Mouse (Mus musculus): ENCODE data around the gene Shisa9. TPM values are rescaled to one million over a fixed set of nuclear protein-coding genes. Genes with fewer than 3 reads are reported as not detected.
"Not testable (repeated sequence)": the region's sequence is repeated elsewhere in the genome, so short reads cannot be mapped to it uniquely, and the experiment has no call there.

The Shisa9 gene
- total RNA-seq (2014; rRNA removed) (0.13 and 0.74 TPM in 2 replicates), polyA plus RNA-seq (2012; rRNA removed) (0.10 and 0.12 TPM in 2 replicates)

DNA sequence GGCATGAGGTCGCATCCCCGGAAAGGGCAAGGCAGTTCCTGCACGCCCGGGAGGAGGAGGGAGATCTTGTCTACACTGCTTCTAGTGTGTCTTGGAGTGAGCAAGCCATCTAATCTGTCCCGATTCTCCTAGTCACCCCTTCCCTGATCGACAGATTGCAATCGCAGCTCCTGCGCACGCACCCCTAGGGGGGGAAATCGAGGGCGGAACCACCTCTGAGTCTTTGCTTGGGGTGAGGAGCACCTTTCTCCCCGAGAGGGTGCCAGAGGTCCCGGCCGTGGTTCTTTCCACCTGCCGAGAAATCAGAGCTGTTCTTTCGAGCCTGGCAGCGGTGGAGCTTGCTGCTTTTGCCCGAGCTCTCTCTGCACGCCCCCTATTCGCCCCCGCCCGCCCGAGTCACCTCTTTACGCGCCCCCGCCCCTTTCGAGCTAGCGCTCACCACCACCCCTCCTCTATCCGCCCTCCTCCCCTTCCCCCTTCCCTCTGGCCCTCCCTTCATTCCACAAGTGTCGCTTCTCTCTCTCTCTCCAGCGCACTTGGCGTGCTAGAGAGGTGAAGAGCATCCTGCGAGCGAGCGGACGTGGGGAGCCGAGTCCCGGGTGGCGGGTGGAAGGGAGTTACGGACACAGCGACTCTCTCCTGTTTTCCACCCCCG is at the start of gene Shisa9:
Shisa9 (plus strand) TSS at position 498 of the 655 bp plus-strand sequence.
- Histone ChIP-seq H3K9ac (ENCODE audit: low read depth, low read length) (peak within 1 kb of the TSS; percentile 66), H3K27ac (replicated peaks; ENCODE audit: insufficient read depth, low read depth, low read length) (no peak within 1 kb of the TSS), H3K4me1 (ENCODE audit: control insufficient read depth, insufficient read depth, low read length) (no peaks in the 10 kb centered on the region), H3K4me3 (ENCODE audit: insufficient read depth, low read depth, low read length) (peak within 1 kb of the TSS; percentile 66), H3K27me3 (ENCODE audit: control insufficient read depth, insufficient read depth, low read length) (peaks cover 10% of the 10 kb centered on the region; the same call in 1 of the 2 replicates), H3K36me3 (ENCODE audit: control insufficient read depth, insufficient read depth, low read length) (no peaks in the 10 kb centered on the region), H3K79me2 (ENCODE audit: control insufficient read depth, insufficient read depth, low read length) (no peaks in the 10 kb centered on the region)
- TF ChIP-seq POLR2A (IDR thresholded peaks at IDR 0.05; ENCODE audit: extremely low read depth, insufficient read depth, low read length): no peak
- TF ChIP-seq CTCF (IDR thresholded peaks at IDR 0.05; ENCODE audit: low read depth, low read length): no peak
- 2% methylated on average over 42 of the region's 42 CpGs for WGBS
- no peak for DNase-seq (ENCODE audit: extremely low read depth, low read depth, low spot score)

- H3K9ac ChIP-seq (ENCODE audit: low read depth, low read length): no peak overlapping the region
- no peaks in the 10 kb centered on the region for H3K4me1 ChIP-seq (ENCODE audit: control insufficient read depth, insufficient read depth, low read length)
- no peak overlapping the region for H3K27ac ChIP-seq (replicated peaks; ENCODE audit: insufficient read depth, low read depth, low read length)
- no peaks in the 10 kb centered on the region for H3K36me3 ChIP-seq (ENCODE audit: control insufficient read depth, insufficient read depth, low read length)
- no peaks in the 10 kb centered on the region for H3K79me2 ChIP-seq (ENCODE audit: control insufficient read depth, insufficient read depth, low read length)
- DNase-seq (ENCODE audit: extremely low read depth, low read depth, low spot score): peak; percentile 39
- H3K27me3 ChIP-seq (ENCODE audit: control insufficient read depth, insufficient read depth, low read length): no peaks in the 10 kb centered on the region
- TF ChIP-seq POLR2A (IDR thresholded peaks at IDR 0.05; ENCODE audit: extremely low read depth, insufficient read depth, low read length) (no peak), CTCF (IDR thresholded peaks at IDR 0.05; ENCODE audit: low read depth, low read length) (peak; percentile 29; the same call in 1 of the 2 replicates)
- no peak overlapping the region for H3K4me3 ChIP-seq (ENCODE audit: insufficient read depth, low read depth, low read length)
Measured at GRCm38 (mm10) chr16:11940477-11940876, 43.4 kb upstream of the Shisa9 start.

DNA sequence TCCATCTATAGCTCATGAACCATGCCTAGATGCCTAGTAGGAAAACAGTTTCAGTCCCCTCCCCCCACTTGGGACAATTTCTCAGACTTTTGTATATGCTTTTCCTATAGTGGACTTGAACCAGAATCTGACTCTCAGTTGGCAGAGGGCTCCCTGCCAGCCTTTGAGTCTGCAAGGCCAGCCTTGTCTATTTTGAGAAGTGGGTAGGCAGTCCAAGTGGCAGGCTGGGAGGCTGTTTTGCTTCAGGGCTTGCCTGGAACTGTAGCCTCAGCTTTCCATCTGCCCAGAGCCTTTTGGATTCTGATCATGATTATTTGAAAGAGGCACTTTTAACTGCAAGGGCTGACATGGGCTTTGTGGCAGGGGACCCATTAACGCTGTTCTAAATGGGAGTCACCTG is 23.2 kb upstream of the Shisa9 start:
- no peaks in the 10 kb centered on the region for H3K27me3 ChIP-seq (ENCODE audit: control insufficient read depth, insufficient read depth, low read length)
- no peak overlapping the region for H3K9ac ChIP-seq (ENCODE audit: low read depth, low read length)
- no peaks in the 10 kb centered on the region for H3K79me2 ChIP-seq (ENCODE audit: control insufficient read depth, insufficient read depth, low read length)
- 84% methylated on average over 1 of the region's 1 CpGs for WGBS
- no peak overlapping the region for H3K27ac ChIP-seq (replicated peaks; ENCODE audit: insufficient read depth, low read depth, low read length)
- no peaks in the 10 kb centered on the region for H3K4me1 ChIP-seq (ENCODE audit: control insufficient read depth, insufficient read depth, low read length)
- no peak overlapping the region for H3K4me3 ChIP-seq (ENCODE audit: insufficient read depth, low read depth, low read length)
- no peak for DNase-seq (ENCODE audit: extremely low read depth, low read depth, low spot score)
- TF ChIP-seq POLR2A (IDR thresholded peaks at IDR 0.05; ENCODE audit: extremely low read depth, insufficient read depth, low read length): no peak
- no peak for TF ChIP-seq CTCF (IDR thresholded peaks at IDR 0.05; ENCODE audit: low read depth, low read length)
- no peaks in the 10 kb centered on the region for H3K36me3 ChIP-seq (ENCODE audit: control insufficient read depth, insufficient read depth, low read length)

DNA sequence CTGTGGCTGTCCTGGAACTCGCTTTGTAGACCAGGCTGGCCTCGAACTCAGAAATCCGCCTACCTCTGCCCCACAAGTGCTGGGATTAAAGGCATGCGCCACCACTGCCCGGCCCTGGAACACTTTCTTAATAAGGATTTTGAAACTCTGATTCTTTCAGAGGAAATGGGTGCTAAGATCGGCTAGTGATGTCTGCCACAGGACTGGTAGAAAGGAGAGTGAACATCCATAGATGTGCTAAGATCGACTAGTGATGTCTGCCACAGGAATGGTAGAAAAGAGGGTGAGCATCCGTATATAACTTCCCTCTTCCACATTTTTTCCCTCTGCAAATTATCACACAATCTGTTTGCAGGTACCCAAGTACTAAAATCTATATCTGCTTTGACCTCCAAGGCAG is 17.9 kb upstream of the Shisa9 start:
- H3K4me1 ChIP-seq (ENCODE audit: control insufficient read depth, insufficient read depth, low read length): no peaks in the 10 kb centered on the region
- TF ChIP-seq POLR2A (IDR thresholded peaks at IDR 0.05; ENCODE audit: extremely low read depth, insufficient read depth, low read length) (no peak), CTCF (IDR thresholded peaks at IDR 0.05; ENCODE audit: low read depth, low read length) (no peak)
- H3K27ac ChIP-seq (replicated peaks; ENCODE audit: insufficient read depth, low read depth, low read length): no peak overlapping the region
- H3K36me3 ChIP-seq (ENCODE audit: control insufficient read depth, insufficient read depth, low read length): no peaks in the 10 kb centered on the region
- H3K79me2 ChIP-seq (ENCODE audit: control insufficient read depth, insufficient read depth, low read length): no peaks in the 10 kb centered on the region
- H3K9ac ChIP-seq (ENCODE audit: low read depth, low read length): no peak overlapping the region
- no peak overlapping the region for H3K4me3 ChIP-seq (ENCODE audit: insufficient read depth, low read depth, low read length)
- 83% methylated on average over 8 of the region's 8 CpGs for WGBS
- no peak for DNase-seq (ENCODE audit: extremely low read depth, low read depth, low spot score)
- H3K27me3 ChIP-seq (ENCODE audit: control insufficient read depth, insufficient read depth, low read length): peaks cover 3% of the 10 kb centered on the region; the same call in 1 of the 2 replicates

- not testable (repeated sequence) for H3K27ac ChIP-seq (replicated peaks; ENCODE audit: insufficient read depth, low read depth, low read length); H3K9ac ChIP-seq (ENCODE audit: low read depth, low read length); DNase-seq (ENCODE audit: extremely low read depth, low read depth, low spot score); H3K4me1 ChIP-seq (ENCODE audit: control insufficient read depth, insufficient read depth, low read length); H3K27me3 ChIP-seq (ENCODE audit: control insufficient read depth, insufficient read depth, low read length); H3K79me2 ChIP-seq (ENCODE audit: control insufficient read depth, insufficient read depth, low read length); H3K4me3 ChIP-seq (ENCODE audit: insufficient read depth, low read depth, low read length); H3K36me3 ChIP-seq (ENCODE audit: control insufficient read depth, insufficient read depth, low read length)
- WGBS: 80% methylated on average over 5 of the region's 5 CpGs
Measured at GRCm38 (mm10) chr16:11966810-11967209, 17.1 kb upstream of the Shisa9 start.

- Histone ChIP-seq H3K27me3 (ENCODE audit: control insufficient read depth, insufficient read depth, low read length) (peaks cover 3% of the 10 kb centered on the region; the same call in 1 of the 2 replicates), H3K4me1 (ENCODE audit: control insufficient read depth, insufficient read depth, low read length) (no peaks in the 10 kb centered on the region), H3K36me3 (ENCODE audit: control insufficient read depth, insufficient read depth, low read length) (no peaks in the 10 kb centered on the region), H3K79me2 (ENCODE audit: control insufficient read depth, insufficient read depth, low read length) (no peaks in the 10 kb centered on the region), H3K9ac (ENCODE audit: low read depth, low read length) (no peak overlapping the region), H3K27ac (replicated peaks; ENCODE audit: insufficient read depth, low read depth, low read length) (no peak overlapping the region), H3K4me3 (ENCODE audit: insufficient read depth, low read depth, low read length) (no peak overlapping the region)
- TF ChIP-seq POLR2A (IDR thresholded peaks at IDR 0.05; ENCODE audit: extremely low read depth, insufficient read depth, low read length): no peak
- TF ChIP-seq CTCF (IDR thresholded peaks at IDR 0.05; ENCODE audit: low read depth, low read length): no peak; the same call in 1 of the 2 replicates
- 55% methylated on average over 2 of the region's 2 CpGs for WGBS
- DNase-seq (ENCODE audit: extremely low read depth, low read depth, low spot score): no peak
Measured at GRCm38 (mm10) chr16:11967579-11967978, 16.3 kb upstream of the Shisa9 start.
